Mouse (Mus musculus) testis, adult 2 months (tissue): ENCODE results near the gene Lig3.

Source experiments
- CTCF ChIP-seq: fragments of 200-500 bp; IDR thresholded peaks from 2 replicates; pipeline ENCODE4 v1.5.1; 2012; ENCODE audit warnings: low read depth, mild to moderate bottlenecking, inconsistent platforms, low read length, moderate library complexity; ENCODE audit not compliant: control insufficient read depth, insufficient read depth, insufficient replicate concordance
- POLR2A ChIP-seq: fragments of 200-500 bp; IDR thresholded peaks from 2 replicates; pipeline ENCODE4 v1.6.1; 2012; ENCODE audit warnings: low read depth, mild to moderate bottlenecking, inconsistent platforms, low read length, moderate library complexity; ENCODE audit not compliant: control insufficient read depth

- TF ChIP-seq POLR2A (no peak), CTCF (no peak)
These were observed 56.3 kb downstream of the Lig3 start for GRCm38 (mm10) chr11:82837192-82837591.
